Mouse (Mus musculus) G1E (cell line): ENCODE results near the gene Tnf.

Experiments used
- CTCF ChIP-seq: IDR thresholded peaks from 2 replicates; pipeline ENCODE4 v1.5.1; 2012; ENCODE audit warnings: low read depth, low read length, inconsistent platforms, mixed read lengths
- GATA1 ChIP-seq: IDR thresholded peaks from 2 replicates; pipeline ENCODE4 v1.6.1; 2012; ENCODE audit warnings: borderline replicate concordance, low read length, inconsistent platforms, mixed read lengths
- GATA2 ChIP-seq: IDR thresholded peaks from 2 replicates; pipeline ENCODE4 v1.6.1; 2012; ENCODE audit warnings: low read depth, low read length, inconsistent platforms, borderline replicate concordance
- TAL1 ChIP-seq: conservative IDR thresholded peaks from 2 replicates; pipeline ENCODE4 v1.6.1; 2012; ENCODE audit warnings: low read depth, low read length, inconsistent platforms, mixed read lengths

DNA sequence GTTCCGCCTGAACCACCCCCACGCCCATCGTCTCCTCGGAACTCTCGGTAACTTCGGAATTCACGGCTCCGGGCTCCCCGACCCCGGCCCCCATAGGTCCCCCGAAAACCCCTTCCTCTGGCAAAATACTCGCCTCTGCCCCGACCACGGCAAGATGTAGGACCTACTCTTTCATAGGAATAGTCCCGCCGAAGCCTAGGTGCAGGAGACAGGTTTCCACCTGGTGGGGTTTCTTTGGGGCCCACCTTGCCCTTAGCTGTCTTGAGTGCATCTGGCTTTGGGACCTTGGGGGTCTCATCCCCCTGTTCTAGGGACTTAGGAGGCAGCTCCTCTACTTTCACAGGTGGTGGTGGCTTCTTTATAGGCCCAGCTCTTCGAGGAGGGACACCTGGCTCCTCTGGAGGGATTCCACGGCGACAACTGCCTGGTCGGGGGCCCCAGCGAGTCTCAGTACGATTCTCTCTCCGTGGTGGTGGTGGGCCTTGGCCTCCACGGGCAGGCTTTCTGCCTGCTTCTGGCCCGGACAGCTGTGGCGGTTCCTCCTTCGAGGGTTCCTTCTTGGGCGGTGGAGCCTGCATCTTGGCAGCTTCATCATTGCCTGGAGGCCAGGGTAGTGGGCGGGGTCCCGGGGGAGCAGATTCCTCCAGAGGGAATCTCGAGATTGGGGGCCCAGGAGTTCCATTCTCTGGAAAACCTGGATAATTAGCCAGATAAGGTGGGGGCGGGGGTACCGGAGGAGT, 45.2 kb downstream of the Tnf start:
- no peak for TF ChIP-seq CTCF
- no peak for TF ChIP-seq GATA1
- TF ChIP-seq TAL1, result no peak
- no peak for TF ChIP-seq GATA2
